Mouse (Mus musculus) Patski (cell line): ENCODE measurements around the gene Usp30. TPM values are rescaled to one million over a fixed set of nuclear protein-coding genes. Genes with fewer than 3 reads are reported as not detected.

Experiments
- ATAC-seq: fragments of 100-300 bp; one replicate; pipeline ENCODE4 v1.8.0; 2021
- CTCF ChIA-PET: fragments of 350-600 bp; sonication (Branson Sonifier 250); formaldehyde crosslinking; loops from one replicate; lab custom pipeline; 2022; ENCODE audit warnings: inconsistent platforms; lab: Charles Lee
- POLR2A ChIA-PET: fragments of 350-600 bp; sonication (Branson Sonifier 250); formaldehyde crosslinking; loops from one replicate; lab custom pipeline; 2022; ENCODE audit warnings: antibody characterized with exemption, inconsistent platforms; lab: Charles Lee
- DNase-seq: peaks from one replicate; pipeline ENCODE4 v3.0.0-alpha.2; 2011; ENCODE audit warnings: low read depth, low spot score
- H3K27me3 ChIP-seq: fragments of 371-371 bp; one replicate; pipeline ENCODE4 v1.5.1; 2021
- CTCF ChIP-seq: fragments of 100-300 bp; IDR thresholded peaks from one replicate; pipeline ENCODE4 v1.5.1; 2021
- in situ Hi-C: fragments of 300-500 bp; cut with MboI; formaldehyde crosslinking; loops from 3 replicates; pipeline ENCODE4 v1.11.1; 2018; ENCODE audit warnings: low pct_unique_long_range_greater_than_20kb, mixed read lengths
- polyA plus RNA-seq: library from polyadenylated mRNA; unstranded; gene quantifications from one replicate; pipeline ENCODE4 v1.2.3, GENCODE M21; 2021

Usp30 gene
- polyA plus RNA-seq, 1 experiment from 2014 or later, result 36.2 TPM

- POLR2A ChIA-PET, result interaction anchor here (1.0 kb wide), 1 partner anchor 9 kb away, joined by 3 read pairs; no protein-coding TSS in a partner anchor
Measured at GRCm38 (mm10) chr5:114091057-114091807, 26.0 kb downstream of the Usp30 start, which contains the start of gene Svop. Gene Svop, minus strand, starts transcription at chr5:114091570.

GRCm38 (mm10) chr5:114099709-114100389 is 34.6 kb downstream of the Usp30 start:
- no peaks in the 10 kb centered on the region for H3K27me3 ChIP-seq
- ChIA-PET CTCF (interaction anchor here (0.8 to 1.6 kb wide), 2 partner anchors 27 to 31 kb away, joined by 3 read pairs; partner anchors contain the start of gene Ung), POLR2A (interaction anchor here (1.1 kb wide), 1 partner anchor 8 kb away, joined by 3 read pairs; the partner anchor contains the start of gene Svop)
- peak; percentile 73 for ATAC-seq
- DNase-seq, result peak; percentile 77
- in situ Hi-C loops, result no loop called here
- TF ChIP-seq CTCF, result no peak

More at GRCm38 (mm10) chr5:114091057-114091807, 26.0 kb downstream of the Usp30 start, which contains the start of gene Svop:
- in situ Hi-C loops, result no loop called here
- DNase-seq, result peak; percentile 38
- CTCF ChIA-PET, result interaction anchor here (1.5 kb wide), 1 partner anchor 39 kb away, joined by 4 read pairs; no protein-coding TSS in a partner anchor
- peak; percentile 70 for ATAC-seq
- TF ChIP-seq CTCF, result no peak
- H3K27me3 ChIP-seq, result peaks cover 40% of the 10 kb centered on the region

- no peaks in the 10 kb centered on the region for H3K27me3 ChIP-seq
- DNase-seq (no peak), ATAC-seq (peak; percentile 44)
- in situ Hi-C loops, result no loop called here
- ChIA-PET POLR2A (interaction anchor here (0.8 to 1.1 kb wide), 2 partner anchors 9 to 24 kb away, joined by 3 read pairs; partner anchors contain the start of gene Svop), CTCF (interaction anchor here (0.8 to 1.6 kb wide), 3 partner anchors 27 to 54 kb away, joined by 3 read pairs; partner anchors contain the start of gene Ung)
- no peak for TF ChIP-seq CTCF
Measured at GRCm38 (mm10) chr5:114100390-114101099, 35.3 kb downstream of the Usp30 start.

GRCm38 (mm10) chr5:114101873-114102272 is 36.6 kb downstream of the Usp30 start:
- ATAC-seq, result no peak
- in situ Hi-C loops, result no loop called here
- no peak for DNase-seq
- no peaks in the 10 kb centered on the region for H3K27me3 ChIP-seq
- ChIA-PET CTCF (interaction anchor here (1.6 kb wide), 2 partner anchors 25 to 55 kb away, joined by 3 read pairs; no protein-coding TSS in a partner anchor), POLR2A (no interaction called here)
- TF ChIP-seq CTCF, result no peak

- no peaks in the 10 kb centered on the region for H3K27me3 ChIP-seq
- DNase-seq (no peak), ATAC-seq (no peak)
- in situ Hi-C loops, result no loop called here
- no peak for TF ChIP-seq CTCF
- ChIA-PET POLR2A (interaction anchor here (1.0 kb wide), 1 partner anchor 11 kb away, joined by 3 read pairs; no protein-coding TSS in a partner anchor), CTCF (no interaction called here)
Measured at GRCm38 (mm10) chr5:114102807-114103206, 37.5 kb downstream of the Usp30 start.

- in situ Hi-C loops, result no loop called here
- H3K27me3 ChIP-seq, result no peaks in the 10 kb centered on the region
- ChIA-PET CTCF (interaction anchor here (1.1 kb wide), 1 partner anchor 93 kb away, joined by 3 read pairs; no protein-coding TSS in a partner anchor), POLR2A (interaction anchor here (0.6 to 0.7 kb wide), 2 partner anchors 130 to 163 kb away, joined by 3 read pairs; no protein-coding TSS in a partner anchor)
- no peak for DNase-seq
- no peak for TF ChIP-seq CTCF
- no peak for ATAC-seq
Measured at GRCm38 (mm10) chr5:114106391-114106935, 41.2 kb downstream of the Usp30 start.

GRCm38 (mm10) chr5:114113334-114113733 is 48.1 kb downstream of the Usp30 start:
- DNase-seq, result no peak
- POLR2A ChIA-PET, result interaction anchor here (1.0 kb wide), 1 partner anchor 10 kb away, joined by 3 read pairs; no protein-coding TSS in a partner anchor
- in situ Hi-C loops, result no loop called here
- CTCF ChIA-PET, result no interaction called here
- TF ChIP-seq CTCF, result no peak
- ATAC-seq, result no peak
- H3K27me3 ChIP-seq, result no peaks in the 10 kb centered on the region

- ATAC-seq (no peak), DNase-seq (no peak)
- ChIA-PET CTCF (no interaction called here), POLR2A (no interaction called here)
- in situ Hi-C loops, result no loop called here
- no peaks in the 10 kb centered on the region for H3K27me3 ChIP-seq
- TF ChIP-seq CTCF, result no peak
Measured at GRCm38 (mm10) chr5:114115030-114115429, 49.8 kb downstream of the Usp30 start.

GRCm38 (mm10) chr5:114116586-114116985 is 51.3 kb downstream of the Usp30 start:
- TF ChIP-seq CTCF, result no peak
- ATAC-seq (no peak), DNase-seq (no peak)
- H3K27me3 ChIP-seq, result no peaks in the 10 kb centered on the region
- ChIA-PET POLR2A (no interaction called here), CTCF (no interaction called here)
- in situ Hi-C loops, result no loop called here

- H3K27me3 ChIP-seq, result no peaks in the 10 kb centered on the region
- no peak for TF ChIP-seq CTCF
- POLR2A ChIA-PET, result no interaction called here
- no peak for ATAC-seq
- CTCF ChIA-PET, result no interaction called here
- in situ Hi-C loops, result no loop called here
- DNase-seq, result no peak
Measured at GRCm38 (mm10) chr5:114119806-114120205, 54.5 kb downstream of the Usp30 start.
